Mouse (Mus musculus) right cerebral cortex, postnatal 14 days (tissue): ENCODE measurements around the gene Dctn2.
A peak's percentile ranks its signal among the peaks of the same experiment; 100 is the strongest.
"Not testable (repeated sequence)": the region's sequence is repeated elsewhere in the genome, so short reads cannot be mapped to it uniquely, and the experiment has no call there.

ENCODE experiments used
- DNase-seq: peaks from one replicate; pipeline ENCODE4 v3.0.0; 2022

The Dctn2 gene

GRCm38 (mm10) chr10:127290307-127290929, 24.2 kb downstream of the Dctn2 start:
- peak; percentile 100 for DNase-seq

- DNase-seq, result no peak
These were observed 25.0 kb downstream of the Dctn2 start for GRCm38 (mm10) chr10:127290930-127291880.

- no peak for DNase-seq
These were observed 25.9 kb downstream of the Dctn2 start for GRCm38 (mm10) chr10:127291881-127292638.

GRCm38 (mm10) chr10:127292987-127293538, 26.9 kb downstream of the Dctn2 start:
- DNase-seq, result no peak

GRCm38 (mm10) chr10:127293590-127294113, 27.5 kb downstream of the Dctn2 start:
- DNase-seq, result no peak

- no peak for DNase-seq
These were observed 28.8 kb downstream of the Dctn2 start for GRCm38 (mm10) chr10:127294895-127295510.

GRCm38 (mm10) chr10:127295986-127296794, 30.0 kb downstream of the Dctn2 start:
- no peak for DNase-seq

GRCm38 (mm10) chr10:127297015-127297871, 31.1 kb downstream of the Dctn2 start:
- no peak for DNase-seq

GRCm38 (mm10) chr10:127300361-127300760, 34.2 kb downstream of the Dctn2 start:
- no peak for DNase-seq

GRCm38 (mm10) chr10:127303136-127303535, 37.0 kb downstream of the Dctn2 start:
- no peak for DNase-seq

GRCm38 (mm10) chr10:127309167-127309566, 43.0 kb downstream of the Dctn2 start:
- DNase-seq, result not testable (repeated sequence)

- no peak for DNase-seq
These were observed 44.6 kb downstream of the Dctn2 start for GRCm38 (mm10) chr10:127310523-127311475.

- DNase-seq, result peak; percentile 90
These were observed 45.5 kb downstream of the Dctn2 start, which contains the start of gene Mars for GRCm38 (mm10) chr10:127311476-127312355. Gene Mars, minus strand, starts transcription at chr10:127311786.

- peak; percentile 69 for DNase-seq
These were observed 46.1 kb downstream of the Dctn2 start for GRCm38 (mm10) chr10:127312356-127312676.

- no peak for DNase-seq
These were observed 46.7 kb downstream of the Dctn2 start for GRCm38 (mm10) chr10:127312858-127313257.

- not testable (repeated sequence) for DNase-seq
These were observed 47.3 kb downstream of the Dctn2 start for GRCm38 (mm10) chr10:127313516-127313915.

- DNase-seq, result not testable (repeated sequence)
These were observed 48.8 kb downstream of the Dctn2 start for GRCm38 (mm10) chr10:127314950-127315349.

GRCm38 (mm10) chr10:127317277-127317676, 51.1 kb downstream of the Dctn2 start:
- DNase-seq, result no peak
